Mouse (Mus musculus): ENCODE measurements around the gene Fxyd1.

Gene Fxyd1

DNA sequence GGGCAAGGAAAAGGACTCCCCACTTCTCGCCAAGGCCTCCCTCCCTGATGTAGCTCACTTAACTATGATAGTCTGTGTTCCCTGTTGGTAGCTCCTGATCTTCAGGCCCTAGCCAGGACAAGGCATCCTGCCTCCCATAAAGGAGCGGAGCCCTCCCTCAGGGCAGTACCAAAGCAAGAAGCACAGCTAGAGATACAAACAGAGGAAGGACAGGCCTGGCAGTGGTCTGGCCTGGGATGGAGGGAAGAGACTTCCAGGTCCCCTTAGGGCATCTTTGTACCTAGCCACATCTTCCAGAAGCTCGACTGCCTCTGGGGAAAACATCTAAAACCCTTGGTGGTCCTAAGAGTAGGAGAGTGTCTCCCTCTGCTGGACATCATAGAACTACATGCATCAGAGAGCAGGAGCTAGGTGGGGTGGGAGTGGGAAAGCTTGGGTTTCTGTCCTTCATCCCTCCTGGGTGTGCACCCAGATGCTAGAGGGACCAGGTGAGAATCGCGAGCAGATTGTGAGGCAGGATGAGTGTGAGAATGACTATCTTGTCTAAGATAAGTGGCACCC is 21.0 kb upstream of the Fxyd1 start:
- DNase-seq (ENCODE audit: low spot score) = peak; percentile 62

DNA sequence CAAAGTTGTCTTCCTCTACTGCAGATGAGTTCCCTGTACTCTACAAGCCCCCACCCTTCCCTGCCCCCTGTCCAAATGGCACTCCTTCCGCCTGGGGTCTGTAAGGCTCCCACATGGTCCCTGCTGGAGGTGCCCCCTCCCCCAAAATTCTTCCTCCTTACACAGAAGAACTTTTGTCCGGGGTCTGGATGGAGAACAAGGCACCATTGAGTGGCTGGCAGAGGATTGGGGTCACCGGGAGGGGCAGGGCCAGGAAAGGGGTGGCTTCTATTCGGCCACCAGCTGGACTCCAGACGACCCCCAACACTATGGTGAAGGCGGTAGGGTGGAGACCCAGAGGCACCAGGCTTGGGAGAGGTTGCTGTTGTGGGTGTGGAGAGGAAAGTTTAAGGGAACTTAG is 20.5 kb upstream of the Fxyd1 start:
- DNase-seq (ENCODE audit: low spot score) = no peak

DNA sequence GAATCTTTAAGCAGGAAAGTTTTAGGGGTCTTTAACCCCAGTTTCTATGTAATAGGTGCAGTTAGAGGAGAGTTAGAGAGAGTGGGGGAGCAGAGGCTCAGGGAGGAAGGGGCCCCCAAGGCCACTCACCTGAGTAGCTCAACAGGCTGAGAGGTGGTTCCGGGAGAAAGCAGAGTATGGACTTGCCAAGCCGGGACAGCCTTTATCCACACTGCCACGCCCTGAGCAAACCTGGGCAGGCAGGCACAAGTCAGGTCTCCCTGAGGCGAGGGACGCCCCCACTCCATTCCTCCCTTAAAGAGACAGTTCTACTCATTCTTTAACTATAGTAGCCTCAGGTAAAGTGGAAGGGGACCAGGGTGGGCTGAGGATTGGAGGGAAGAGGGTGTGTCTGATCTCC is 19.5 kb upstream of the Fxyd1 start, which contains the start of gene Fxyd3:
Gene Fxyd3 (minus strand): TSS at position 213 of the 400 bp plus-strand sequence.
- no peak for DNase-seq (ENCODE audit: low spot score)

DNA sequence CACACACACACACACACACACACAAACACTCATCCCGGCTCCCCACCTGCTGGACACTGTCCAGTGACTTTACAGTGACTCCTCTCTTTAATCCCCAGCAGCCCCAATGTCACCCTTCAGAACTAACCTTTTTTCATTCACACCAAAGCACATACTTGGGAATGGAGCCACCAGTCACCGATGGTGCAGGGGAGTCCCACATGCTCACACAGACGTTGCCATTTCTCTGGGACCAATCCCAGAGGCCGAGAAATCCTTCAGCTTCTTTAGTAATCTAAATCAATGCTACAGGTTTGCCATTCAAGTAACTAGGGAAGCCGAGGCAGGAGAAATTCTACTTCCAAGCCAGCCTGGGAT is 17.7 kb upstream of the Fxyd1 start:
- DNase-seq (ENCODE audit: low spot score) = no peak

DNA sequence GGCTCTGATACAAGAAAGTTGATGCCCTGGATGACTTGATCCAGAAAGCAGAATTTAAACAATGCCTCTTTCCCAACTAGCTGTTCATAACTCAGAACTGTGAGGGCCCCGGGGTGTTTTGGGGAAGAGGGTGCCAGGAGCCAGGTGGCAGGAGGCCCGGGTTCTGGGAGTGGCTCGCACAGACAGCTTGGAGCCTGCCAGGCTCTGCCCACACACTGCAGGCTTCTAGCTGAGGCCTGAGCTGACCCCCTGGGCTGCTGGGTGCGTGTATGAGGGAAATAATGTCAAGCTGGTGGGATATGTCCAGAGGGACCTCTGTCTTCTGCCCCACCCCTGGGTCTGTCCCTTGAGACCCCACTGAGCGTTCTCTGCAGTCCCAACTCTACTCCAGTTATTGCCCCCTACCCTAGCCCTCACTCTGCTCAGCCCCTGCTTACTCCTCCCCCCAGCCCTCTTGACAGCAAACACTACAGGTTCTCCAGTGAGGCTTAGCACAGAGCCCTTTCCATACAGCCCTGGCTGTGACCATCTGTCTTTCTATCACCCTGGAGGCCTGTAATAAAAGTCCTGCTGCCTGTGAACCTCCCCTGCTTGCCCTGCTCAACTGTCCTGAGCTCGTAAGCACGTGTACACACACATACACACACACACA is 17.2 kb upstream of the Fxyd1 start:
- no peak for DNase-seq (ENCODE audit: low spot score)

DNA sequence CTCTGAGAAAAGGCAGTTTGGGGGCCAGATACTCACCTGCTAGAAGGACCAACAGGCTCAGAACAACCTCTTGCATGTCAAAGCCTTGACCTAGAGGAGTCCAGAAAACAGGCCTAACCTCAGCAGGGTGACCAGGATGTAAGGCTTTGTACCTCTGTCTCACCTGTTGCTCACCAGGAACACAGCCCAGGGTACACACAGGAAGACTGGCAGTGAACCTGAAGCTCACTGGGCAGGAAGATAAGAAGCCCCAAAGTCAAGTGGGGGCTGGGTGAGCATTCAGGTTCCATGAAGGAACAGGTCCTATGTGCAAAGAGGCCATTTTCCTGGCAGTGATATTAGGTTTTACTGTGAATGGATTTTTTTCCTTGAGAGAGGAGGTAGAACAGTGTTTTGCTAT is 16.5 kb upstream of the Fxyd1 start:
- no peak for DNase-seq (ENCODE audit: low spot score)

DNA sequence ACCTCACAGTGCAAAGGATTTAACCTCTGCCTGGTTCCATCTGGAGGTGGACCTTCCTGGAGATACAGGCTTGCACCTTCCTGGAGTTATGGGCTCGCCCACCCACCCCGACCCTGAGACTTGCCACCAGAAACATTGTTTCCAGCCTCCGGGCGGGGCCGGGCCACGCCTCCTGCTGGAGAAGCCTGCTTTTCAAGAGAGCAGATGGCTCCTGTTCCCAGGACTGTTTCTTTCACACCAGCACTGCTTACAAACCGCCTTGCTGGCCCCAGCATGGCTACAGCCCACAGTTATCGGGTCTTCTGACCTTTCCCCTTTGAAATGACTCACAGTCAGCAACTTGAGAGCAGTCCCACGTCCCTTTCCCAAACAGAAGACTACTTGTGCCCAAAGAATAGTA is 15.3 kb upstream of the Fxyd1 start:
- DNase-seq (ENCODE audit: low spot score) = no peak

DNA sequence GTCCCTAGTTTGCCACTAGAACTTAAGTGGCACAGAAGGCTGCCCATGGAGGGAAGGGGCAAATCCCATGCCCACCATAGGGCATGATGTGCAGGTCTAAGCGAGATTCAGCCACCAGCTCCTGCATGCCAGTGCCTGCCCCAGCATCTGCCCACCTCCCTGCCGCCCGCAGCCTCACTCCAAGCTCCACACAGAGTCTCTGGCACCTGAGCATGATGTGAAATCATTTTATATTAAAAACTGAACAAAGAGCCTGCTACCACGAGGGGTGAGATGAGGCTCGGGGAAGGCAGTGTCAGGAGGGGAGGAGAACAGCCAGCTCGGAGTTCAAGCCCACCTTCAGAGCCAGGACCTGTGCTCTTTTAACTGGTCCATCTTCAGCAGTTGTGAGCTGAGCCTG is 13.3 kb upstream of the Fxyd1 start:
- no peak for DNase-seq (ENCODE audit: low spot score)

DNA sequence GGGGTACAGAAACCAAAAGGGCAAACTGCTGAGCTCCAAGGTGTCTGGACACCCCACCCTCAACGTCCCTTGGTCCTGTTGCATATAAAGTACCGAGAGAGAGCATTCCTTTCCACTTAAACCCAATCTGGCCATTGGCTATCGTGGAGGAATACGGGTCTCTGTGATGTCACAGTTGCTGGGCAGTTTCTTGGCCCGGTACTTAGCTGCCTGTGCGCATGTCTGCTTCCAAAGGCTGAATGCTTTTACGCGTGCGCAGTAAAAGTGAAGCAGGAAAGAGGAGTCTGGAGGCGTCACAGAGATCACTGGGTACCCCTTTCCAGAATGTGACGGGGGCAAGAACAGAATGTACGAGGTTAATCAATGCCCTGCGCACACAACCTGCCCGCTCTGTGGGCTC is 12.5 kb upstream of the Fxyd1 start:
- DNase-seq (ENCODE audit: low spot score) = no peak

DNA sequence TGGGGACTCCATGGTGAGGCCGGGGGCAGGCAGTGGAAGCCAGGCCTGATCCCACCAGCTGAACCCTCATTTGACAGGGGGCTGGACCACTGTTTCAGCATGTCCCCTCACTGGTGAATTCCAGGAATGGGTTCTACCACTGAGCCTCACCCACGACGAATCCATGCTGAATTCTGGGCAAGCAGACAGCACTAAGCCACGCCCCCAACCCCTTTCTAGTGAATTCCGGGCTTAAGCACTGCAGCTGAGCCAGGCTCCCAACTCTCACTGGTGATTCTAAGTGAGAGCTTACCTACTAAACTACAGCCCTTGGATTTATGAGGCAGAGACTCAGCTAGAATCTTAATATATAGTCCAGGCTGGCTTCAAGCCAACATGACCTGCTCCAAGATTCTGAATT is 10.8 kb upstream of the Fxyd1 start:
- no peak for DNase-seq (ENCODE audit: low spot score)

DNA sequence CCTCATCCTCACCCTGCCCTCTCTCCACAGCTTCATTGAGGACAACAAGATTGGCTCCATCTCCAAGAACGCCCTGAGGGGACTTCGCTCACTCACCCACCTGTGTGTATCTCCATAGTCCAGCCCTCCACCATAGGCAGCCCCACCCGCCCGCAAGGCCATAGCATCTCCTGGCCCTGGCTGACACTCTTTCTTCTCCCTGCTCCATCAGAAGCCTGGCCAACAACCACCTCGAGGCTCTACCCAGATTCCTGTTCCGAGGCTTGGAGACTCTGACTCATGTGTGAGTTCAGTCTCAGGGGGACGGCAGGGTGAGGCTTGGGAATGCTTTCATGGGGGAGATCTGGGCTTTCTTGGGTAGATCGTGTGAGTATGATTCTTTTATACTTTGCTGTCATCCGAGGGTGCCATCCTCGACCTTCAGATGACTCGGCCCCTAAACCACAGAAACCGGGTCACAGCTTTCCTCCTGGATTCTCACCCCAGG is 6.1 kb upstream of the Fxyd1 start:
- DNase-seq (ENCODE audit: low spot score) = no peak

DNA sequence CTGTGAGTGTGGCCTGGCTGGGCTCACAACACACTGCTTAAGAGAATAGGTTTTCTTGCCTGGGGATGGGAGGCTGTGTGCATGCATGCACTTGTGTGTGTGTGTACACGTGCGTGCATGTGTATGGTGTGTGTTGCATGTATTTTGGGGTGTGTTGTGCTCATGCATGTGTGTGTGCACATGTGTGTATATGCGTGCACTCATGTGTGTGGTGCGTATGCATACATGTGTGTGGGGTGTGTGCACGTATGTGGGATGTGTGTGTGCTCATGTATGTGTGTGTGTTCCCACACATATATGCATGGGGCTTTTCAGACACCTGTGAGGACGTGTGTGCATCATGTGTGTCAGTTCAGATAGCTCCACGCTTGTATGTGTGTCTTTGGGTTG is 3.6 kb upstream of the Fxyd1 start:
- DNase-seq (ENCODE audit: low spot score) = no peak

DNA sequence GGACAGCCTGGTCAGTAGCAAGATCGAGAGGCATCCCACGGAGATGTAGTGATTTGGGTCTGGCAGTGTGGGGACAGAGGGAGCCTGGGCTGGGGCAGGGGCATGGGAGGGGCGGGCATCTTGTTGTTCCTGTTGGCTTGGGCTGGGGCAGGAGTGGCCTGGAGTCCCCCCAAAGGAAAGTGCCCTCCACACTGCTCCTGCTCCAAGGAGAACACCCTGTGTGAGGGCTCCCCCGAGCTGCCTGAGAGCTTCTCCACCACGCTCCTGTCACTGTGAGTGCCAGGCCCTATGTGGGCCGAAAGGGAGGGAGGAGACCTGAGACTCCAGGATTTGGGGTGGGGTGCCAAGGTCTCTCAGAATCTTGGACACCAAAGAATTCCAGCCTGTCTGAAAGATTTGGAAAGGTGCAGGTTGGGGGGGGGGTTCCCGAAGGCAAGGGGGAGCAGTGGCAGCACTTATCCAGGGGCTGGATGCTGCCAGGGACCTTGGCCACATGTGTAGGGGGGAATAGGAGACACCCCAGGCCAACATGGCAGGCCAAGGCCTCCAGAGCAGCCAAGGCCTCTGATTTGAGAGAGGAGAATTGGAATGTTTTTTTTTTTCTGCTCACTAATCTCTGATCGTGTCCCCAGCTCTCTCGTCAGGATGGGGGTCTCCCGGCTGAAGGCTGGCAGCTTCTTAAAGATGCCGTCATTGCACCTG is 3.1 kb upstream of the Fxyd1 start:
- no peak for DNase-seq (ENCODE audit: low spot score)

DNA sequence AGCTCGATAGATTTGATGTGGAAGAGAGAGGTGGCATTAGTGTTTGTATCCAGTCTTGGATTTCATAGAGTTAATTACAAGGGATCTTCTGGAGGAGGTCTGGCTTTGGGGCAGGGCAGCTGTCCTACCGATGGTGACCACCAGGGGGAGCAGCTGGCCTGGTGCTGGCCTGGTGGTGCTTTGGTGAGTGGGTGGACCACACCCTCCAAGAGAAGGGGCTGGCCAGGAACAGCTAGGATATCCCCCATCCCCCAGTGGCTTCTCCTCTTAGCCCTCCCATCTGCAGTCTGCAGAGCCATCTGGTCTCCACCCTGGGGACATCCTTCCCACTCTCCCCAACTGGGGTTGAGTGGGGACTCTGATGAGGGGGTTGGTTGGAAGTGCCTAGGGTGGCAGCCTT is 2.1 kb upstream of the Fxyd1 start, which contains the start of gene Lgi4:
Gene Lgi4 (plus strand): TSS at position 235 of the 400 bp plus-strand sequence.
- peak; percentile 75 for DNase-seq (ENCODE audit: low spot score)

DNA sequence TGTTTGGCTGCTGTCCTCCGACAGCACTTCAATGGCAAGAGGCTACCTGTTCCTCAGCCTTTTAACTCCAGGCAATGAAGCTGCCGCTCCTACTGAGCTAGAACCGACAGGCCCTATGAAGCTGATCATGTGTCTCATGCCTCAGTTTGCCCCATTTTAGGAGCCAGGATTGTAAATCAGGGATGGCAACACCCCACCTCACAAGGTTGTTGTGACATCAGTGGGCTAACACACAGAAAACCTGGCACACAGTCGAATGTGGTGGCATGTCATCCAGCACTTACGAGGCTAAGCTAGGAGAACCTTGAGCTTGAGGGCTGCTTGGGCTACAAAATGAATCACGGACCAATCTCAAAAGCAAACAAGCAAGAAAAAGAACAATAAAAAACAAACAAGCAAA is 1.2 kb upstream of the Fxyd1 start:
- DNase-seq (ENCODE audit: low spot score) = no peak

DNA sequence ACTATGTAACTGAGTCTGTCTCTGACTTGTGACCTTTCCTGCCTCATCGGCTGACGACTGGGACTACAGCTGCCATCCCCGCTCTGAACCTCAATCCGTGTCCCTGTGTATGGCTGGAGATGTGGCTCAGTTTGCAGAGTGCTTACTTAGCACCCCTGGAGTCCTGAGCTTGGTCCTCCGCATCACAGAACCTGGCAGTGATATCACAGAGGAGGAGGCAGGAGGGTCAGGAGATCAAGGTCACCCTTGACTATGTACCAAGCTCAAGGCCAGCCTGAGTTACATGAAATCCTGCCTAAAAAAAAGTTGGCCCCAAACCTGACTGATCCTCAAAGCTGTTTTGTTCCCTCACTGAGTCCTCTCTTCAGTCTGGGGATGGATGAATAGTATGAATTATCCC is 731 bp upstream of the Fxyd1 start:
- DNase-seq (ENCODE audit: low spot score) = no peak

DNA sequence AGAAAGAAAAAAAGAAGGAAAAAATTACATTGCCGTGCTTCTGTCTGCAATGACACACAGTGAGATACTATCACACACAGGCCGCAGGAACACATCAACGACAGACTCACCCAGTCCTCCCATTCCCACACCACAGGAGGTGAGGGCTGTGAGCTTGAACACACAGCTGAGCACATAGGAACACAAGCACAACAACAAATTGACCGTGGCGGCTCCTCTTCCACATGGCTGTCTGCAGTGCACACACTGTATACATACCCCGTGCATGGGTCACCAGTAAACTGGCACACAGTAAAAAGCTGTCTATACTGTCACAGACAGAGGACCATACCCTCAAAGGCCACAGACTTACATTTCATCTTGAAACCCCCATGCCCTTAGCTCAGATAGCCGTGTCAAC is 551 bp downstream of the Fxyd1 start:
- DNase-seq (ENCODE audit: low spot score) = no peak

DNA sequence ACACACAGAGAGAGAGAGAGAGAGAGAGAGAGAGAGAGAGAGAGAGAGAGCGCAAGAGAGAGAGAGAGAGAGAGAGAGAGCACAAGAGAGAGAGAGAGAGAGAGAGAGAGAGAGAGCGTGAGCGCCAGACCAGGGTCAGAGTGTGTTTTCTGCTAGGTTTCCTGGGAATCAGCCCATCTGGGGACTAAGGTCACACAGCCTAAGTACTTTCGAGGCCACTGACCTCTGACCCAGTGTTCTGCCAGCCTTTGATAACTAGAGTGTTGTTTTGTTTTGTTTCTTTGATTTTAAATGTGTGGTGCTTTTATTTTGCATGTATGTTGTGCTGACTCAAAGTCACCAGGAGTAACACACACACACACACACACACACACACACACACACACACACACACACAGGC is 1.1 kb downstream of the Fxyd1 start:
- no peak for DNase-seq (ENCODE audit: low spot score)

DNA sequence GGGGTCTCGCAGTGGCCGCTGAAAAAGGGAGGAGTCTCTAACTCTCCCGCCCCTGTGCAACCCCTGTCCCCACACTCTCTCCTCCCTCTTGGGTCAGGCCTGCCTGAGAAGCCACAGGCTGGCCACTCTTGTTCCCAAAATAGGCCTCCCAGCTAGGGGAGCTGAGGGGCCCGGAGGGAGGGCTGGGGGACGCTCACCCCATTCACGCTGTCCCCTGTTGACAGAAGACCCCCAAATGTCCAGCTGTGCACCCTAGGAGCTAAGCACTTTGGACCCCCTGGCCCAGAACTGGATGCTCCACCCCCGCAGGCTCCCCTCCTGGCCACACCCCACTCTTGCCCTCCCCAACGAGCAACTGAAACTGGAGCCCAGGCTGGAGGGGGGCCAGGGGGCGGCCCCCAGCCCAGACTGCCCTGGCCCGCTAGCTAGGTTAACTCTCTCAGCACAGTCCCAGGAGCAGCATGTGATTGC is 1.6 kb downstream of the Fxyd1 start:
- no peak for DNase-seq (ENCODE audit: low spot score)

DNA sequence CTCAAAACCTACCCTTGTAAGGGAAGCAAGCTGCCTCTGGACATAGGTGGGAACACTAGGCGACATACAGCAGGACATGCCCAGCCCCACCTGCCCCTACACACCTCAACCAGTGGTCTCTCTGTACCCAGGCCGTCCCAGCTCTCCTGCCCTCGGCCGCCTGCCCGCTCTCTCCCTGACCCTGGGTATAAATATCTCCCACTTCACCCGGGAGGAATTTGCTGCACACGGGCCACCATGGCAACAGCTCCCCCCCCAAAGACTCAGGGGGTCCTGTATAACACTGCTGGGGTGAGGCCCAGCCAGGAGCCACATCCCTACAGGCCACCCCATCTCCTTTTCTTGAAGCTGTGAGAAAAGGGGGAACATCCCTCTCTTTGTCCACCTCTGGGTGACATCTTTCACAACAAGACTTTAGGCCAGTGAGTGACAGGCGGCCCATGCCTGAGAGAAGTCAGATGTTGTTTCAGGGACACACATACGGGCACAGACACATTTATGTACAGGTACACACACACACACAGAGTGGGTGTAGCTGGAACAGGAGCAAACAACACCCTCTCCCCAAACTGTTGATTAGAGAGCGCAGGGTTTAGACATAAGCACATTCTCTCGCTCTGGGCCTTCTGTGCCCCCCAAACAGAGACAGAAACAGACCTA is 2.2 kb downstream of the Fxyd1 start:
- DNase-seq (ENCODE audit: low spot score) = no peak

DNA sequence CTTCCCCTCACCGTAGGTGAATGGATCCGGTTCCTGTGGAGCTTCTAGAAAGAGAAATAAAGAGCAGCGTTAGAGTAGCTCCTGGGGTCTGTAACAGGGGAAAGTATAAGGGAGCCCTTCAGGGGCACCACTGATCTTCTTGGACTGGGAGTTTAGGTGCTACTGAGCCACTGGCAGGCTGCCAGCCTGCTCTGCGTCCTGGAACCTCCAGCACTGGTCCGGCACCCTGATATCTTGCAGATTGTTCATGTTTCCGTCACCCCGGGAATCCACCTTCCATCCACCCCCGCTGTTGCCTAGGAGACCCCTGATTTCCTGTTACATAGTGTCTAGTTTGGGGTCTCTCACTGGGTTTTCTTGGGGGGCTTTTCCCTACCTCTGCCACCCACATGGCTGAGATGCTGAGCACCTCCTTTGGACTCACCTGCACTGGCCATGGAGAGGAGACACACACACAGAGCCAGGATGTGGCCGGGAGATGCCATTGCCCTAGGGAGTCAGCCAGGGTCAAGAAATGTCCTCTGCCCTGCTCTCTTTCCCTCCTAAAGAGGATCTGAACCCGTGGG is 3.0 kb downstream of the Fxyd1 start:
- no peak for DNase-seq (ENCODE audit: low spot score)

DNA sequence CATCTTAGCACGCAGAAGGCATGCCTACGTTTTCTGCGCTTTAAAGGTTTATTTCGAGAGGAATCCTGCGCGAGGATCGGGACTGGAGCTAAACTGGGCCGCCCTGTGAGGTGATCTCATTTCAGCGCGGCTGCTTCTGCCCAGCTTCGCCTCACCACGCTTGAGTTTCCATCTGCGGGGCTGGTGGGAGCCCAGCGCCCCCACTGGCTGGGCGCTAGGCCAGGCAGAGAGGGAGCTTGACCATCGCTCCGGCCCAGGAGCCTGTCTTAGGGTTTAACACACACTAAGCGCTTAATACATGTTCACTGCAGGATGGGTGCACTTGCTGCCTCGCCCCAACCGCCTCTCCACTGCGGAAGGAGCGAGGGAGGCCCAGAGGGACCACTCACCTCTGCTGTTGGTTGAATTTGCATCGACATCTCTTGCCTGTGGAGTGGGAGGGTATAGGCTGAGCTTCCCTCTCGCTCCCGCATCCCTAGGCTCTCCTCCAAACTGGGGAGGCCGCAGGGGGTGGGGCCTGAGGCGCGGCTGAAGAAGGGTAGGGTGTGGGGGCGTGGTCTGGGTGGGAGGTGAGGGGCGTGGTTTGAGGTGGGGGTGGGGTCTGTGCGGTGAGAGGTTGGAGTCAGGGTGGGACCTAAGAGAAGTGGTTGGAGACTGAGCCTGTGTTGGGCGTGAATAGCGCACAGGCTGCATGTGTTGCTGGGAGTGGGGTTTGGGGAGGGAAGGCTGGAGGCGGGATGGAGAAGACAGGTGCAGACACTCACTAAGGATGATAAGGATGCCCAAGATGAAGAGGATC is 4.2 kb downstream of the Fxyd1 start:
- DNase-seq (ENCODE audit: low spot score) = no peak

All from left cerebral cortex, adult 11 months (tissue).